ENCODE assay signal across 1 mouse cellular context in genomic region chr11:50212060-50212739, GRCm38 (mm10).
TF ChIP-seq lines count a peak whose summit lies in the region.

No protein-coding gene starts in this region.

TF ChIP-seq in C2C12, 6 proteins besides CTCF, POLR2A, EP300 and RAD21:
- TF ChIP-seq USF1 (IDR thresholded peaks at IDR 0.05; ENCODE audit: low read depth) (no peak), CEBPB (IDR thresholded peaks at IDR 0.05; ENCODE audit: low read depth) (peak; percentile 76), MAX (IDR thresholded peaks at IDR 0.05) (peak; percentile 46), MYOD1 (IDR thresholded peaks at IDR 0.05; ENCODE audit: control insufficient read depth, insufficient read length, low read depth) (no peak), FOSL1 (IDR thresholded peaks at IDR 0.05; ENCODE audit: insufficient read depth, low read length, poor library complexity, severe bottlenecking) (no peak), MYOG (IDR thresholded peaks at IDR 0.05; ENCODE audit: control insufficient read depth, extremely low read depth, insufficient read length) (no peak)
